Mouse (Mus musculus) ES-Bruce4 (cell line): Measurements from ENCODE around the gene Noto. TPM values are rescaled to one million over a fixed set of nuclear protein-coding genes. Genes with fewer than 3 reads are reported as not detected.

Source experiments
- H3K27ac ChIP-seq: 2 replicates; pipeline ENCODE4 v1.5.1; 2012; ENCODE audit warnings: low read length, inconsistent platforms; ENCODE audit not compliant: insufficient read depth
- H3K27me3 ChIP-seq: 2 replicates; pipeline ENCODE4 v1.6.1; 2012; ENCODE audit warnings: mild to moderate bottlenecking, low read length, inconsistent platforms; ENCODE audit not compliant: control insufficient read depth, poor library complexity, insufficient read depth, severe bottlenecking
- H3K36me3 ChIP-seq: 2 replicates; pipeline ENCODE4 v1.6.1; 2012; ENCODE audit warnings: inconsistent platforms, mild to moderate bottlenecking, low read length, moderate library complexity; ENCODE audit not compliant: control insufficient read depth, poor library complexity, insufficient read depth, severe bottlenecking
- H3K4me1 ChIP-seq: one replicate; pipeline ENCODE4 v1.8.1; 2011; ENCODE audit warnings: low read length; ENCODE audit not compliant: control insufficient read depth, insufficient read depth
- H3K4me3 ChIP-seq: 2 replicates; pipeline ENCODE4 v1.5.1; 2011; ENCODE audit warnings: low read depth, mild to moderate bottlenecking, low read length
- H3K9ac ChIP-seq: 2 replicates; pipeline ENCODE4 v1.6.1; 2012; ENCODE audit warnings: low read depth, mild to moderate bottlenecking, inconsistent platforms; ENCODE audit not compliant: poor library complexity, severe bottlenecking
- H3K9me3 ChIP-seq: replicated peaks from 2 replicates; pipeline ENCODE4 v1.6.1; 2012; ENCODE audit warnings: mild to moderate bottlenecking, low read length, inconsistent platforms; ENCODE audit not compliant: control insufficient read depth, poor library complexity, insufficient read depth, severe bottlenecking
- CTCF ChIP-seq: IDR thresholded peaks from one replicate; pipeline ENCODE4 v1.8.1; 2011; ENCODE audit warnings: low read depth, low read length
- EP300 ChIP-seq: IDR thresholded peaks from 2 replicates; pipeline ENCODE4 v1.6.1; 2011; ENCODE audit warnings: low read depth, low read length; ENCODE audit not compliant: insufficient read depth
- POLR2A ChIP-seq: IDR thresholded peaks from one replicate; pipeline ENCODE4 v1.8.1; 2011; ENCODE audit warnings: low read length; ENCODE audit not compliant: insufficient read depth
- polyA plus RNA-seq: library from polyadenylated mRNA; stranded (reverse); fragments of >200 nt; gene quantifications from 2 replicates; pipeline ENCODE4 v1.2.4, GENCODE M21; 2011; ENCODE audit warnings: low read depth; ENCODE audit not compliant: missing spikeins, insufficient read depth, insufficient read length

Noto gene
- polyA plus RNA-seq, 1 experiment, result not detected

DNA sequence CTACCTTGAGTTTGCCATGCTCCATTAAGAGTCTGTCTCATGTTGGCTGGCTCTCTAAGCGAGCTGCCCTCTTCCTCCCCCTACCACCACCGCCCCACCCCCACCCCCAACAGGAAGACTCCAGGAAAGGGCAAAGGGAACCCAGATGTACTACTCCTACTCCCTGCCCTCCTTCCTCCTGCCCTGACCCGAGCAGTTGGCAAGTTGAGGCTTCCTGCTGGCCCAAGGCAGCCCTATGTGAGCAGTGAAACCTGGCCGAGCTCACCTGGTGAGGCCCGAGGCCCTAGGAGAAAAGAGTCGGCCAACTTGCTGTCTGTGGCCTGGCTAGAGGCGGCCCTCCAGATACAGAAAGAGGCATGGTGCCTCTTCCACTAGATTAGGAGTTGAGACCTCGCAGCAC is 45.1 kb upstream of the Noto start:
- Histone ChIP-seq H3K4me1 (no peaks in the 10 kb centered on the region), H3K9ac (peak overlapping the region; percentile 10; the same call in 1 of the 2 replicates), H3K27ac (no peak overlapping the region), H3K4me3 (peak overlapping the region; percentile 26; the same call in 1 of the 2 replicates), H3K27me3 (no peaks in the 10 kb centered on the region), H3K36me3 (no peaks in the 10 kb centered on the region), H3K9me3 (no peaks in the 10 kb centered on the region)
- no peak for TF ChIP-seq POLR2A
- no peak for TF ChIP-seq EP300
- TF ChIP-seq CTCF, result no peak

- Histone ChIP-seq H3K9me3 (no peaks in the 10 kb centered on the region), H3K27ac (no peak overlapping the region), H3K4me3 (peak overlapping the region; percentile 80), H3K27me3 (no peaks in the 10 kb centered on the region), H3K9ac (peak overlapping the region; percentile 65), H3K36me3 (no peaks in the 10 kb centered on the region), H3K4me1 (no peaks in the 10 kb centered on the region)
- TF ChIP-seq POLR2A, result no peak
- peak; percentile 69 for TF ChIP-seq CTCF
- no peak for TF ChIP-seq EP300
Observed at GRCm38 (mm10) chr6:85380201-85380900, 43.3 kb upstream of the Noto start.

- Histone ChIP-seq H3K9me3 (no peaks in the 10 kb centered on the region), H3K9ac (peak overlapping the region; percentile 65), H3K36me3 (no peaks in the 10 kb centered on the region), H3K4me3 (peak overlapping the region; percentile 80), H3K27me3 (no peaks in the 10 kb centered on the region), H3K27ac (peak overlapping the region; percentile 61), H3K4me1 (no peaks in the 10 kb centered on the region)
- TF ChIP-seq POLR2A (no peak), EP300 (0 out of 2 replicates have a peak, but pooled peaks have one; percentile 31), CTCF (no peak)
Observed at GRCm38 (mm10) chr6:85380901-85381647, 42.6 kb upstream of the Noto start.

- Histone ChIP-seq H3K27me3 (no peaks in the 10 kb centered on the region), H3K9me3 (no peaks in the 10 kb centered on the region), H3K36me3 (no peaks in the 10 kb centered on the region), H3K27ac (no peak overlapping the region), H3K9ac (peak overlapping the region; percentile 65; the same call in 1 of the 2 replicates), H3K4me3 (peak overlapping the region; percentile 80), H3K4me1 (no peaks in the 10 kb centered on the region)
- TF ChIP-seq POLR2A (no peak), CTCF (no peak), EP300 (no peak)
Observed at GRCm38 (mm10) chr6:85381648-85382020, 42.1 kb upstream of the Noto start.

- Histone ChIP-seq H3K9me3 (no peaks in the 10 kb centered on the region), H3K27ac (no peak overlapping the region), H3K4me1 (no peaks in the 10 kb centered on the region), H3K4me3 (no peak overlapping the region), H3K27me3 (no peaks in the 10 kb centered on the region), H3K36me3 (no peaks in the 10 kb centered on the region), H3K9ac (no peak overlapping the region)
- no peak for TF ChIP-seq EP300
- no peak for TF ChIP-seq POLR2A
- TF ChIP-seq CTCF, result no peak
Observed at GRCm38 (mm10) chr6:85382791-85383190, 40.9 kb upstream of the Noto start.

DNA sequence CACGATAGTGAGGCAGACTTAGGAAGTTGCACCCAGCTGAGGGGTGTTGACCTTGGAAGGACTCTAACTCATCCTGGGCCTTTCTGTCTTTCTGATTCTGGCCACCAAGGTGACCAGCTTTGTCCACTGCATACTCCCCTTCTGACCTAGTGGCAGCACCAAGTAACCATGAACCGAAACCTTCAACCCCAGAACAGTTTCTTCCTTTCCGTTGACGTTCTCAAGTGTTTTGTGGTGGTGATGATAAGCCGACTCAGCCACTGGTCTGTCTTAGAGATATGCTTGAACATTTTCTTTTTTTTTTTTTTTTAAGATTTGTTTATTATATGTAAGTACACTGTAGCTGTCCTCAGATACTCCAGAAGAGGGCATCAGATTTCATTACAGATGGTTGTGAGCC is 35.1 kb upstream of the Noto start:
- TF ChIP-seq CTCF, result no peak
- TF ChIP-seq POLR2A, result no peak
- no peak for TF ChIP-seq EP300
- H3K27ac ChIP-seq, result no peak overlapping the region
- no peaks in the 10 kb centered on the region for H3K4me1 ChIP-seq
- no peaks in the 10 kb centered on the region for H3K9me3 ChIP-seq
- no peaks in the 10 kb centered on the region for H3K27me3 ChIP-seq
- no peak overlapping the region for H3K9ac ChIP-seq
- H3K36me3 ChIP-seq, result no peaks in the 10 kb centered on the region
- H3K4me3 ChIP-seq, result no peak overlapping the region
